ENCODE assay signal across 8 mouse cellular contexts in the genomic region with DNA sequence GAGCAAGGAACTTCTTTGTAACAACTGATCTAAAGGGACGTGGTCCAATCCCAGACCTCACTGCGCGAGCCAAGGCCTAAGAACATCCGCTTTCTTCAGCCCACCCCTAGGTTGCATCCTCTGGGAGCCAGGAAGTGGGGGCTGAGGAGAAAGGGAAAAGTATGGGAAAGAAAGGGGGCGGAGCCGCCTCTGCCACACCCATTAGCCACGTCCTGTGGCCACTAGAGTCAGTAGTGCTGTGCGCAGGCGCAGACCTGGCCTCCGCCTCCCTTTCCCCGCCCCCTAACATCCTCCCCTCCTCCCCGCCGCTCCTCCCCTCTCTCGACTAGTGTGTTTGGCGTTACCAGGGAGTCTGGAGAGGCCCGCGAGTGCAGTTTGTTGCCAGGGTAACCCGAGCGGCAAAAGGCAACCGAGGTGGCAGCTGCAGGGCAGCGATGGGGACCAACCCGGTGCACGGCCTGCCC. TPM values are rescaled to one million over a fixed set of nuclear protein-coding genes. Genes with fewer than 3 reads are reported as not detected.
DNase-seq lines count a peak whose midpoint lies in the region; ATAC-seq and TF ChIP-seq lines count a peak whose summit lies in the region.

Gene Efhc1, plus strand, starts transcription at position 327 of the 464 bp plus-strand sequence.

- no peaks in the 10 kb centered on the region for H3K36me3 ChIP-seq in embryonic facial prominence, embryonic 11.5 days (replicated peaks; ENCODE audit: control insufficient read depth, insufficient read depth, low read depth, low read length)
- H3K36me3 ChIP-seq in intestine, postnatal 0 days (ENCODE audit: control insufficient read depth, insufficient read depth) = no peaks in the 10 kb centered on the region
- H3K36me3 ChIP-seq in midbrain, embryonic 10.5 days = no peaks in the 10 kb centered on the region

- H3K4me2 ChIP-seq in embryonic facial prominence, embryonic 11.5 days (ENCODE audit: low read depth, low read length) = peak within 1 kb of the TSS; percentile 47
- H3K4me2 ChIP-seq in intestine, postnatal 0 days (replicated peaks; ENCODE audit: low read depth) = peak within 1 kb of the TSS; percentile 78

- peak; percentile 98 for ATAC-seq in embryonic facial prominence, embryonic 11.5 days (replicated peaks; ENCODE audit: insufficient number of reproducible peaks, low FRiP score, low TSS enrichment, low read depth)
- ATAC-seq in granulocyte monocyte progenitor cell, adult 5-6 weeks (replicated peaks; ENCODE audit: poor library complexity, severe bottlenecking) = peak; percentile 96
- ATAC-seq in intestine, postnatal 0 days = peak; percentile 96

- H3K27me3 ChIP-seq in embryonic facial prominence, embryonic 11.5 days (ENCODE audit: control insufficient read depth, insufficient read depth, low read length) = no peaks in the 10 kb centered on the region
- no peaks in the 10 kb centered on the region for H3K27me3 ChIP-seq in intestine, postnatal 0 days (replicated peaks; ENCODE audit: control insufficient read depth, insufficient read depth, low read length)
- no peaks in the 10 kb centered on the region for H3K27me3 ChIP-seq in midbrain, embryonic 10.5 days (ENCODE audit: low read depth, poor library complexity, severe bottlenecking)

- H3K4me3 ChIP-seq in embryonic facial prominence, embryonic 11.5 days (ENCODE audit: low read depth, low read length) = peak within 1 kb of the TSS; percentile 34
- H3K4me3 ChIP-seq in intestine, postnatal 0 days (ENCODE audit: low read depth, low read length) = peak within 1 kb of the TSS; percentile 49
- peak within 1 kb of the TSS; percentile 57 for H3K4me3 ChIP-seq in midbrain, embryonic 10.5 days

- peak; percentile 94 for DNase-seq in adrenal gland, postnatal 25 days
- peak; percentile 97 for DNase-seq in embryonic facial prominence, embryonic 11.5 days (ENCODE audit: low spot score)
- DNase-seq in left cerebral cortex, postnatal 36 days (ENCODE audit: low spot score in 2 of 2) = peak; percentile 89
- peak; percentile 99 for DNase-seq in midbrain, embryonic 10.5 days (ENCODE audit: low spot score)
- DNase-seq in right cerebral cortex, postnatal 4 days = peak; percentile 94
- DNase-seq in yolk sac, embryonic 10.5 days (ENCODE audit: low spot score) = peak; percentile 95

- H3K9me3 ChIP-seq in embryonic facial prominence, embryonic 11.5 days (replicated peaks; ENCODE audit: control insufficient read depth, low read length) = no peaks in the 10 kb centered on the region
- H3K9me3 ChIP-seq in intestine, postnatal 0 days (ENCODE audit: control insufficient read depth) = no peaks in the 10 kb centered on the region
- H3K9me3 ChIP-seq in midbrain, embryonic 10.5 days (replicated peaks) = no peaks in the 10 kb centered on the region

- H3K9ac ChIP-seq in embryonic facial prominence, embryonic 11.5 days (replicated peaks; ENCODE audit: low read length) = peak within 1 kb of the TSS; percentile 52
- H3K9ac ChIP-seq in intestine, postnatal 0 days (ENCODE audit: low read depth, low read length) = peak within 1 kb of the TSS; percentile 46

- intact Hi-C loops in left cerebral cortex, postnatal 36 days (cut with DNase I) = no loop called here

- no peak for TF ChIP-seq CTCF in intestine, postnatal 0 days (IDR thresholded peaks at IDR 0.05; ENCODE audit: low read depth)

- under 1% methylated on average over 23 of the region's 23 CpGs for WGBS in embryonic facial prominence, embryonic 11.5 days
- WGBS in intestine, postnatal 0 days = 3% methylated on average over 23 of the region's 23 CpGs
- 3% methylated on average over 21 of the region's 23 CpGs for WGBS in midbrain, embryonic 10.5 days

- H3K4me1 ChIP-seq in embryonic facial prominence, embryonic 11.5 days (ENCODE audit: control insufficient read depth, insufficient read depth, low read length) = no peaks in the 10 kb centered on the region
- H3K4me1 ChIP-seq in intestine, postnatal 0 days (replicated peaks; ENCODE audit: control insufficient read depth, insufficient read depth, low read length) = 0 out of 2 replicates have a peak, but pooled peaks cover 3% of the 10 kb centered on the region
- H3K4me1 ChIP-seq in midbrain, embryonic 10.5 days = peaks cover 17% of the 10 kb centered on the region

- H3K27ac ChIP-seq in embryonic facial prominence, embryonic 11.5 days (replicated peaks; ENCODE audit: low read depth, low read length) = no peak within 1 kb of the TSS
- H3K27ac ChIP-seq in intestine, postnatal 0 days (ENCODE audit: low read depth, low read length) = no peak within 1 kb of the TSS; the same call in 1 of the 2 replicates
- peak within 1 kb of the TSS; percentile 96 for H3K27ac ChIP-seq in midbrain, embryonic 10.5 days (replicated peaks)

RNA-seq across cellular contexts. Expression of gene Efhc1, which starts in this region (rescaled TPM):
- total RNA-seq in adrenal gland, postnatal 25 days (2021) = 1.7 and 4.3 TPM in 2 replicates
- 2.7 and 2.8 TPM in 2 replicates for polyA plus RNA-seq in embryonic facial prominence, embryonic 11.5 days (2014; fragmentation: Nextera tagmentation; extraction: Ambion mirVana)
- not detected in 2 replicates for total RNA-seq in granulocyte monocyte progenitor cell, adult 5-6 weeks (2014; fragmentation: Nextera tagmentation)
- total RNA-seq in granulocyte monocyte progenitor cell, adult 5-6 weeks (2017) = 0.15 and 0.26 TPM in 2 replicates
- 0.69 and 0.98 TPM in 2 replicates for polyA plus RNA-seq in intestine, postnatal 0 days (2015; fragmentation: Nextera tagmentation; extraction: Ambion mirVana)
- 1 to 10 TPM; 1.6 TPM for total RNA-seq in left cerebral cortex, postnatal 36 days (2021)
- polyA plus RNA-seq in midbrain, embryonic 10.5 days (2016; fragmentation: Nextera tagmentation; extraction: Ambion mirVana) = 1.9 and 2.0 TPM in 2 replicates

Comparison
In these comparisons a context has a peak if more than half of its experiments do, and no peak if none do; other contexts are left out.
1. Peak in ATAC-seq in granulocyte monocyte progenitor cell, adult 5-6 weeks; RNA of the gene not detected or under 1 TPM.
2. Peak in ATAC-seq, H3K4me3 ChIP-seq, H3K9ac ChIP-seq and H3K4me2 ChIP-seq in intestine, postnatal 0 days; RNA of the gene not detected or under 1 TPM.